Mouse (Mus musculus): ENCODE data around the gene Adcy4. TPM values are rescaled to one million over a fixed set of nuclear protein-coding genes. Genes with fewer than 3 reads are reported as not detected.
"Not testable (repeated sequence)": the region's sequence is repeated elsewhere in the genome, so short reads cannot be mapped to it uniquely, and the experiment has no call there.

The Adcy4 gene
- polyA plus RNA-seq, 1 experiment from 2014 or later: 5.0 TPM

DNA sequence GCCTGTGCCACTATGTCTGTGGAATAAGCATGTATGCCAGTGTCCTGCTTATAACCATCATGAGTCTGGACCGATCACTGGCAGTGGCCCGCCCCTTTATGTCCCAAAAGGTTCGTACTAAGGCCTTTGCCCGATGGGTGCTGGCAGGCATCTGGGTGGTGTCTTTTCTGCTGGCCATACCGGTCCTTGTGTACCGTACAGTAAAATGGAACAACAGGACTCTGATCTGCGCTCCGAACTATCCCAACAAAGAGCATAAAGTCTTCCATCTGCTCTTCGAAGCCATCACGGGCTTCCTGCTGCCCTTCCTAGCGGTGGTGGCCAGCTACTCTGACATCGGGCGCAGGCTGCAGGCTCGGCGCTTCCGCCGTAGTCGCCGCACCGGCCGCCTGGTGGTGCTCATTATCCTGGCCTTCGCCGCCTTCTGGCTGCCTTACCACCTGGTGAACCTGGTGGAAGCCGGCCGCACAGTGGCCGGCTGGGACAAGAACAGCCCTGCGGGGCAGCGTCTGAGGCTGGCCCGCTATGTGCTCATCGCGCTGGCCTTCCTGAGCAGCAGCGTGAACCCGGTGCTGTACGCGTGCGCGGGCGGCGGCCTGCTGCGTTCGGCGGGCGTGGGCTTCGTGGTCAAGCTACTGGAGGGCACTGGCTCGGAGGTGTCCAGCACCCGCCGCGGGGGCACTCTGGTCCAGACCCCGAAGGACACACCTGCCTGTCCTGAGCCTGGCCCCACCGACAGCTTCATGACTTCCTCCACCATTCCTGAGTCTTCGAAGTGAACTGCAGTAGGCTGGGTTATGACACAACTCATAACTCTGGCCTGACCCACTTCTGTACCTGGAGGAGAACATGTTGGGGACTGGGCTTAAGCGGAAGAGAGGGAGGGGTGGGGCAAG is 16.1 kb downstream of the Adcy4 start:
- 13% methylated on average over 52 of the region's 52 CpGs for WGBS

GRCm38 (mm10) chr14:55765696-55766095 is 18.2 kb downstream of the Adcy4 start, which contains the start of gene Ltb4r1:
TSS of gene Ltb4r1 (plus strand) at chr14:55765962.
- Histone ChIP-seq H3K4me3 (ENCODE audit: low read depth, low read length) (no peak within 1 kb of the TSS), H3K27ac (ENCODE audit: low read length) (no peak within 1 kb of the TSS), H3K27me3 (ENCODE audit: control insufficient read depth, insufficient read depth, low read depth, low read length) (peaks cover 38% of the 10 kb centered on the region), H3K36me3 (ENCODE audit: control insufficient read depth, insufficient read depth, low read length) (no peaks in the 10 kb centered on the region), H3K9me3 (replicated peaks; ENCODE audit: control insufficient read depth, low read length, poor library complexity, severe bottlenecking) (no peaks in the 10 kb centered on the region), H3K4me2 (ENCODE audit: low read length) (no peak within 1 kb of the TSS), H3K9ac (ENCODE audit: low read depth, low read length) (no peak within 1 kb of the TSS), H3K4me1 (ENCODE audit: control insufficient read depth, insufficient read depth, low read length) (peaks cover 10% of the 10 kb centered on the region)
- no peak for ATAC-seq
- WGBS: 73% methylated on average over 4 of the region's 4 CpGs

More for the DNA sequence above, 16.1 kb downstream of the Adcy4 start:
- peak; percentile 72 for ATAC-seq
- peak overlapping the region; percentile 89 for H3K4me2 ChIP-seq (ENCODE audit: low read length)
- peaks cover 30% of the 10 kb centered on the region for H3K27me3 ChIP-seq (ENCODE audit: control insufficient read depth, insufficient read depth, low read depth, low read length)
- H3K9me3 ChIP-seq (replicated peaks; ENCODE audit: control insufficient read depth, low read length, poor library complexity, severe bottlenecking): no peaks in the 10 kb centered on the region
- H3K36me3 ChIP-seq (ENCODE audit: control insufficient read depth, insufficient read depth, low read length): no peaks in the 10 kb centered on the region
- H3K27ac ChIP-seq (ENCODE audit: low read length): no peak overlapping the region
- peak overlapping the region; percentile 71 for H3K9ac ChIP-seq (ENCODE audit: low read depth, low read length)
- peaks cover 3% of the 10 kb centered on the region; the same call in 1 of the 2 replicates for H3K4me1 ChIP-seq (ENCODE audit: control insufficient read depth, insufficient read depth, low read length)
- H3K4me3 ChIP-seq (ENCODE audit: low read depth, low read length): peak overlapping the region; percentile 48

- WGBS: 61% methylated on average over 7 of the region's 7 CpGs
- H3K9me3 ChIP-seq (replicated peaks; ENCODE audit: control insufficient read depth, low read length, poor library complexity, severe bottlenecking): no peaks in the 10 kb centered on the region
- no peak overlapping the region for H3K4me3 ChIP-seq (ENCODE audit: low read depth, low read length)
- H3K4me2 ChIP-seq (ENCODE audit: low read length): no peak overlapping the region; the same call in none of the 2 replicates
- ATAC-seq: no peak
- peaks cover 10% of the 10 kb centered on the region for H3K4me1 ChIP-seq (ENCODE audit: control insufficient read depth, insufficient read depth, low read length)
- 0 out of 2 replicates have a peak overlapping the region, but pooled peaks have one; percentile 6 for H3K9ac ChIP-seq (ENCODE audit: low read depth, low read length)
- no peaks in the 10 kb centered on the region for H3K36me3 ChIP-seq (ENCODE audit: control insufficient read depth, insufficient read depth, low read length)
- H3K27me3 ChIP-seq (ENCODE audit: control insufficient read depth, insufficient read depth, low read depth, low read length): peaks cover 34% of the 10 kb centered on the region
- H3K27ac ChIP-seq (ENCODE audit: low read length): 0 out of 2 replicates have a peak overlapping the region, but pooled peaks have one; percentile 77
Measured at GRCm38 (mm10) chr14:55763166-55763565, 20.7 kb downstream of the Adcy4 start.

DNA sequence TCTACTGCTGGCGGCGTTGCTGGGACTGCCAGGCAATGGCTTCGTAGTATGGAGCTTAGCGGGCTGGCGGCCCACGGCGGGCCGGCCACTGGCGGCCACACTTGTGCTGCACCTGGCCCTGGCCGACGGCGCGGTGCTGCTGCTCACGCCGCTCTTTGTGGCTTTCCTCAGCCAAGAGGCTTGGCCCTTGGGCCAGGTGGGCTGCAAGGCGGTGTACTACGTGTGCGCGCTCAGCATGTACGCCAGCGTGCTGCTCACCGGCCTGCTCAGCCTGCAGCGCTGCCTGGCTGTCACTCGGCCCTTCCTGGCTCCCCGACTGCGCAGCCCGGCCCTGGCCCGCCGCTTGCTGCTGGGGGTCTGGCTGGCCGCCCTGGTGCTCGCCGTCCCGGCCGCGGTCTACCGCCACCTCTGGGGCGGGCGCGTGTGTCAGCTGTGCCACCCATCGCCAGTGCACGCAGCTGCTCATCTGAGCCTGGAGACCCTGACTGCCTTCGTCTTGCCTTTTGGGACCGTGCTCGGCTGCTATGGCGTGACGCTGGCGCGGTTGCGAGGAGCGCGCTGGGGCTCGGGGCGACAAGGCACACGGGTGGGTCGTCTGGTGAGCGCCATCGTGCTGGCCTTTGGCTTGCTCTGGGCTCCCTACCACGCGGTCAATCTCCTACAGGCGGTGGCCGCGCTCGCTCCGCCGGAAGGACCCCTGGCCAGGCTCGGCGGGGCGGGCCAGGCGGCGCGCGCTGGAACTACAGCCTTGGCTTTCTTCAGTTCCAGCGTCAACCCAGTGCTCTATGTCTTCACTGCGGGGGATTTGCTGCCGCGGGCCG is 21.7 kb downstream of the Adcy4 start:
- no peaks in the 10 kb centered on the region for H3K36me3 ChIP-seq (ENCODE audit: control insufficient read depth, insufficient read depth, low read length)

GRCm38 (mm10) chr14:55761163-55761562 is 22.7 kb downstream of the Adcy4 start, which contains the start of gene Ltb4r2:
TSS of gene Ltb4r2 (plus strand) at chr14:55761428.
- WGBS: 75% methylated on average over 6 of the region's 6 CpGs
- Histone ChIP-seq H3K4me1 (ENCODE audit: control insufficient read depth, insufficient read depth, low read length) (peaks cover 7% of the 10 kb centered on the region), H3K27ac (ENCODE audit: low read length) (peak within 1 kb of the TSS; percentile 77), H3K9me3 (replicated peaks; ENCODE audit: control insufficient read depth, low read length, poor library complexity, severe bottlenecking) (no peaks in the 10 kb centered on the region), H3K36me3 (ENCODE audit: control insufficient read depth, insufficient read depth, low read length) (no peaks in the 10 kb centered on the region), H3K27me3 (ENCODE audit: control insufficient read depth, insufficient read depth, low read depth, low read length) (peaks cover 28% of the 10 kb centered on the region), H3K9ac (ENCODE audit: low read depth, low read length) (peak within 1 kb of the TSS; percentile 85), H3K4me3 (ENCODE audit: low read depth, low read length) (peak within 1 kb of the TSS; percentile 54), H3K4me2 (ENCODE audit: low read length) (peak within 1 kb of the TSS; percentile 92)
- ATAC-seq: no peak

More for the DNA sequence above, 21.7 kb downstream of the Adcy4 start:
- peak overlapping the region; percentile 54 for H3K4me3 ChIP-seq (ENCODE audit: low read depth, low read length)
- H3K9me3 ChIP-seq (replicated peaks; ENCODE audit: control insufficient read depth, low read length, poor library complexity, severe bottlenecking): no peaks in the 10 kb centered on the region
- peaks cover 7% of the 10 kb centered on the region for H3K4me1 ChIP-seq (ENCODE audit: control insufficient read depth, insufficient read depth, low read length)
- WGBS: under 1% methylated on average over 77 of the region's 77 CpGs
- ATAC-seq: peak; percentile 81
- peaks cover 34% of the 10 kb centered on the region for H3K27me3 ChIP-seq (ENCODE audit: control insufficient read depth, insufficient read depth, low read depth, low read length)
- peak overlapping the region; percentile 77 for H3K27ac ChIP-seq (ENCODE audit: low read length)
- H3K4me2 ChIP-seq (ENCODE audit: low read length): peak overlapping the region; percentile 92
- peak overlapping the region; percentile 85 for H3K9ac ChIP-seq (ENCODE audit: low read depth, low read length)

- H3K4me3 ChIP-seq (ENCODE audit: low read depth, low read length); ATAC-seq; H3K4me1 ChIP-seq (ENCODE audit: control insufficient read depth, insufficient read depth, low read length); H3K27ac ChIP-seq (ENCODE audit: low read length); H3K9me3 ChIP-seq (replicated peaks; ENCODE audit: control insufficient read depth, low read length, poor library complexity, severe bottlenecking); H3K36me3 ChIP-seq (ENCODE audit: control insufficient read depth, insufficient read depth, low read length); H3K9ac ChIP-seq (ENCODE audit: low read depth, low read length): not testable (repeated sequence)
- 0% methylated on average over 6 of the region's 6 CpGs for WGBS
- peaks cover 21% of the 10 kb centered on the region for H3K27me3 ChIP-seq (ENCODE audit: control insufficient read depth, insufficient read depth, low read depth, low read length)
- H3K4me2 ChIP-seq (ENCODE audit: low read length): peak overlapping the region; percentile 29
Measured at GRCm38 (mm10) chr14:55760156-55760555, 23.7 kb downstream of the Adcy4 start.

DNA sequence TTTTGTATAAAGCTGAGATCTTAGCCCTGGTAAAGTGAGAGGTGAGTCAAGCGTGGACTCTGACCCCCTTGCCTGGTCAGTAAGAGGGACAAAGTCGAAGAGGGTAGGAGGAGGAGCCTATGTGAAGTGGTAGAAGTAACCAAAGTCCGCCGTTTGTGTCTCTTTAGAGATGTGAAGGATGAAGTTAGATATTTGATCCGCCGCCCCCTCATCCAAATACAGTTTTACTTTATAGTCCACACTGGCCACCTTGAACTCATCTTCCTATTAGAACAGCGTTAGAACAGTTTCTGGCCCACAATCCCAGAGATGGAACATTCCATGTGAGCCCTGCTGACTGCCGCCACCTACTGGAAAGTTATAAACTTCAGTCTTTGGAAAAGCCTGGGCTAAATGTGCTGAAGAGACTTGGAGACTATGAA is 25.5 kb downstream of the Adcy4 start, which contains the start of gene Cideb:
Gene Cideb (minus strand): TSS at position 96 of the 422 bp plus-strand sequence.
- Histone ChIP-seq H3K4me1 (ENCODE audit: control insufficient read depth, insufficient read depth, low read length) (peaks cover 7% of the 10 kb centered on the region), H3K36me3 (ENCODE audit: control insufficient read depth, insufficient read depth, low read length) (peaks cover 24% of the 10 kb centered on the region), H3K9me3 (replicated peaks; ENCODE audit: control insufficient read depth, low read length, poor library complexity, severe bottlenecking) (no peaks in the 10 kb centered on the region), H3K27me3 (ENCODE audit: control insufficient read depth, insufficient read depth, low read depth, low read length) (peaks cover 13% of the 10 kb centered on the region), H3K27ac (ENCODE audit: low read length) (no peak within 1 kb of the TSS; the same call in 1 of the 2 replicates), H3K4me3 (ENCODE audit: low read depth, low read length) (no peak within 1 kb of the TSS), H3K4me2 (ENCODE audit: low read length) (peak within 1 kb of the TSS; percentile 29), H3K9ac (ENCODE audit: low read depth, low read length) (no peak within 1 kb of the TSS)
- WGBS: 17% methylated on average over 8 of the region's 8 CpGs
- ATAC-seq: no peak

DNA sequence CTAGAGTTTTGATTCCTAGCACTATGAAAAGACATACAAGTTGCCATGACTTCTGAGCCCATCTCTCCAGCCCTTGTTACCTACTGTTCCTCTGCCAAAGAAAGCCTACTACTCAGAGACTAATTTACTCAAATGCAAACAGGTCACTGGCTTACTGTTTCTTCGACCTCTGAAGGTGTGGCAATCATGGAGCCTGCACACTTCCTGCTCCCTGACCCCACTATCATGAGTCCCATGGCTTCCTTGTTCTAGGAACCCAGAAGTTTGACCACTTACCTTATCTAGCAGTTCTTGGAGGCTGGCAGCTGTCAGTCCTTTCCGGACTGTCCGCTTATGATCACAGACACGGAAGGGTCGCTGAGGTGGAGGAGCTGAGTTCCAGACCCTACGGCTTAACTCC is 26.3 kb downstream of the Adcy4 start:
- no peak overlapping the region for H3K9ac ChIP-seq (ENCODE audit: low read depth, low read length)
- ATAC-seq: no peak
- no peak overlapping the region for H3K27ac ChIP-seq (ENCODE audit: low read length)
- peaks cover 7% of the 10 kb centered on the region for H3K4me1 ChIP-seq (ENCODE audit: control insufficient read depth, insufficient read depth, low read length)
- H3K27me3 ChIP-seq (ENCODE audit: control insufficient read depth, insufficient read depth, low read depth, low read length): peaks cover 8% of the 10 kb centered on the region
- H3K36me3 ChIP-seq (ENCODE audit: control insufficient read depth, insufficient read depth, low read length): peaks cover 32% of the 10 kb centered on the region
- H3K4me2 ChIP-seq (ENCODE audit: low read length): no peak overlapping the region
- H3K9me3 ChIP-seq (replicated peaks; ENCODE audit: control insufficient read depth, low read length, poor library complexity, severe bottlenecking): no peaks in the 10 kb centered on the region
- WGBS: 91% methylated on average over 6 of the region's 6 CpGs
- no peak overlapping the region for H3K4me3 ChIP-seq (ENCODE audit: low read depth, low read length)

Measured in midbrain, embryonic 16.5 days (tissue).